8 mouse cellular contexts compared by ENCODE assay signal in genomic region chr10:121432041-121432634, GRCm38 (mm10). TPM values are rescaled to one million over a fixed set of nuclear protein-coding genes. Genes with fewer than 3 reads are reported as not detected.
A peak's percentile ranks its signal among the peaks of the same experiment; 100 is the strongest.
DNase-seq lines count a peak whose midpoint lies in the region; ATAC-seq and TF ChIP-seq lines count a peak whose summit lies in the region.

No protein-coding gene starts in this region.

- peak overlapping the region; percentile 56 for H3K4me2 ChIP-seq in liver, embryonic 11.5 days
- H3K4me2 ChIP-seq in neural tube, embryonic 15.5 days = 0 out of 2 replicates have a peak overlapping the region, but pooled peaks have one; percentile 3

- H3K79me2 ChIP-seq in heart, adult 2 months (replicated peaks; ENCODE audit: control insufficient read depth, insufficient read depth, low read length) = peaks cover 5% of the 10 kb centered on the region

- H3K9me3 ChIP-seq in megakaryocyte, embryonic 14.5 days = no peaks in the 10 kb centered on the region
- H3K9me3 ChIP-seq in liver, embryonic 11.5 days (ENCODE audit: control insufficient read depth, low read length) = no peaks in the 10 kb centered on the region
- no peaks in the 10 kb centered on the region for H3K9me3 ChIP-seq in neural tube, embryonic 15.5 days (replicated peaks)

- peak overlapping the region; percentile 93 for H3K27ac ChIP-seq in heart, adult 2 months
- H3K27ac ChIP-seq in liver, embryonic 11.5 days (ENCODE audit: low read depth, low read length) = peak overlapping the region; percentile 60
- peak overlapping the region; percentile 65 for H3K27ac ChIP-seq in neural tube, embryonic 15.5 days (replicated peaks)

- WGBS in heart, adult 2 months = 16% methylated on average over 12 of the region's 12 CpGs
- WGBS in liver, embryonic 11.5 days = 21% methylated on average over 12 of the region's 12 CpGs
- WGBS in neural tube, embryonic 15.5 days = 44% methylated on average over 12 of the region's 12 CpGs

- no peak for TF ChIP-seq POLR2A in heart, adult 2 months (IDR thresholded peaks at IDR 0.05; ENCODE audit: insufficient read depth, low read depth, low read length)

- no peak for ATAC-seq in megakaryocyte, adult 5-6 weeks (ENCODE audit: poor library complexity, severe bottlenecking)
- peak; percentile 71 for ATAC-seq in liver, embryonic 11.5 days (replicated peaks; ENCODE audit: low FRiP score)
- no peak for ATAC-seq in neural tube, embryonic 15.5 days (ENCODE audit: low FRiP score)

- intact Hi-C loops in heart, adult 2 months (cut with DNase I) = no loop called here
- intact Hi-C loops in gastrocnemius, postnatal 36 days (cut with DNase I) = no loop called here

- peaks cover 25% of the 10 kb centered on the region for H3K27me3 ChIP-seq in megakaryocyte, embryonic 14.5 days (replicated peaks)
- H3K27me3 ChIP-seq in heart, adult 2 months (ENCODE audit: control insufficient read depth, insufficient read depth, low read length) = no peaks in the 10 kb centered on the region
- no peaks in the 10 kb centered on the region for H3K27me3 ChIP-seq in liver, embryonic 11.5 days (replicated peaks; ENCODE audit: control insufficient read depth, insufficient read depth, low read length)
- no peaks in the 10 kb centered on the region for H3K27me3 ChIP-seq in neural tube, embryonic 15.5 days (replicated peaks)

- H3K4me1 ChIP-seq in megakaryocyte, embryonic 14.5 days = peaks cover 63% of the 10 kb centered on the region
- H3K4me1 ChIP-seq in heart, adult 2 months (ENCODE audit: control insufficient read depth, insufficient read depth, low read length) = peaks cover 46% of the 10 kb centered on the region
- peaks cover 79% of the 10 kb centered on the region for H3K4me1 ChIP-seq in liver, embryonic 11.5 days (replicated peaks; ENCODE audit: control insufficient read depth, insufficient read depth, low read length)
- H3K4me1 ChIP-seq in neural tube, embryonic 15.5 days = peaks cover 60% of the 10 kb centered on the region

- peak in 1 of 2 experiments; percentile 62 for DNase-seq in heart, adult 2 months
- DNase-seq in liver, embryonic 11.5 days (ENCODE audit: low spot score) = no peak
- no peak for DNase-seq in thymus, adult 18-20 months
- no peak for DNase-seq in gastrocnemius, postnatal 36 days
- no peak for DNase-seq in cerebellum, adult 8-10 months

- H3K4me3 ChIP-seq in megakaryocyte, embryonic 14.5 days (replicated peaks) = peak overlapping the region; percentile 79
- 0 out of 2 replicates have a peak overlapping the region, but pooled peaks have one; percentile 1 for H3K4me3 ChIP-seq in heart, adult 2 months
- H3K4me3 ChIP-seq in liver, embryonic 11.5 days (ENCODE audit: low read depth, low read length) = 0 out of 2 replicates have a peak overlapping the region, but pooled peaks have one; percentile 10
- no peak overlapping the region for H3K4me3 ChIP-seq in neural tube, embryonic 15.5 days (replicated peaks)

- H3K9ac ChIP-seq in heart, adult 2 months (ENCODE audit: low read depth, low read length) = peak overlapping the region; percentile 60
- H3K9ac ChIP-seq in liver, embryonic 11.5 days (ENCODE audit: low read depth, low read length) = no peak overlapping the region
- no peak overlapping the region for H3K9ac ChIP-seq in neural tube, embryonic 15.5 days (replicated peaks)

- no peaks in the 10 kb centered on the region for H3K36me3 ChIP-seq in megakaryocyte, embryonic 14.5 days (replicated peaks; ENCODE audit: low read length)
- peaks cover 7% of the 10 kb centered on the region; the same call in 1 of the 2 replicates for H3K36me3 ChIP-seq in heart, adult 2 months (ENCODE audit: control insufficient read depth, insufficient read depth, low read length)
- no peaks in the 10 kb centered on the region for H3K36me3 ChIP-seq in liver, embryonic 11.5 days (ENCODE audit: control insufficient read depth, insufficient read depth, low read length)
- no peaks in the 10 kb centered on the region for H3K36me3 ChIP-seq in neural tube, embryonic 15.5 days

- no peak for TF ChIP-seq EP300 in heart, adult 2 months (IDR thresholded peaks at IDR 0.05; ENCODE audit: insufficient read depth, low read depth, low read length)

- no peak for TF ChIP-seq CTCF in heart, adult 2 months (IDR thresholded peaks at IDR 0.05)

RNA-seq across cellular contexts. Expression of gene Rassf3, which starts 44.0 kb away (rescaled TPM):
- polyA plus RNA-seq in megakaryocyte, embryonic 14.5 days (2012; ENCODE audit: insufficient read depth, low replicate concordance) = 1.9 TPM in 1 of 2 replicates, not detected in the other
- 65.7 and 65.8 TPM in 2 replicates for total RNA-seq in megakaryocyte, adult 5-6 weeks (2015)
- 56.4 and 56.8 TPM in 2 replicates for total RNA-seq in megakaryocyte, adult 5-6 weeks (2017)
- 100 to 1,000 TPM; 134 to 135 TPM for total RNA-seq in heart, adult 2 months (2021)
- 69.4 and 121 TPM in 2 replicates for polyA plus RNA-seq in heart, adult 2 months (2012; rRNA removed)
- polyA plus RNA-seq in liver, embryonic 11.5 days (2014; fragmentation: Nextera tagmentation; extraction: Ambion mirVana) = 14.0 and 15.4 TPM in 2 replicates
- polyA plus RNA-seq in neural tube, embryonic 15.5 days (2015; fragmentation: Nextera tagmentation; extraction: Ambion mirVana) = 6.7 and 7.1 TPM in 2 replicates
- total RNA-seq in gastrocnemius, postnatal 36 days (2021) = 10 to 100 TPM; 38.5 to 41.2 TPM
